Mouse (Mus musculus) olfactory bulb, adult 2 months (tissue): ENCODE measurements around the gene Nup93. TPM values are rescaled to one million over a fixed set of nuclear protein-coding genes. Genes with fewer than 3 reads are reported as not detected.

Experiments
- H3K27ac ChIP-seq: fragments of 200-500 bp; 2 replicates; pipeline ENCODE4 v1.5.1; 2012; ENCODE audit warnings: low read depth, low read length; ENCODE audit not compliant: insufficient read depth
- H3K4me1 ChIP-seq: fragments of 200-500 bp; 2 replicates; pipeline ENCODE4 v1.6.1; 2012; ENCODE audit warnings: low read length; ENCODE audit not compliant: control insufficient read depth, insufficient read depth
- H3K4me3 ChIP-seq: fragments of 200-500 bp; 2 replicates; pipeline ENCODE4 v1.5.1; 2012; ENCODE audit warnings: mild to moderate bottlenecking, low read depth, low read length, moderate library complexity; ENCODE audit not compliant: insufficient read depth
- CTCF ChIP-seq: fragments of 200-500 bp; IDR thresholded peaks from 2 replicates; pipeline ENCODE4 v1.5.1; 2012; ENCODE audit warnings: low read depth, mild to moderate bottlenecking, low read length, moderate library complexity; ENCODE audit not compliant: insufficient read depth
- POLR2A ChIP-seq: fragments of 200-500 bp; IDR thresholded peaks from 2 replicates; pipeline ENCODE4 v1.6.1; 2012; ENCODE audit warnings: mild to moderate bottlenecking, low read depth, low read length, moderate library complexity; ENCODE audit not compliant: insufficient read depth
- WGBS: fragments of 180-500 bp; shearing (Covaris S2); methylation state at CpG from one replicate; pipeline ENCODE4 v1.1.7; 2018; 5-methylcytosine and 5-hydroxymethylcytosine counted together
- polyA plus RNA-seq: library from polyadenylated mRNA; stranded (reverse); fragments of >200 nt; gene quantifications from 2 replicates; pipeline ENCODE4 v1.2.4, GENCODE M21; 2012; ENCODE audit warnings: low replicate concordance; ENCODE audit not compliant: missing spikeins, insufficient read depth, insufficient read length

Gene Nup93
- polyA plus RNA-seq, 1 experiment: not detected

DNA sequence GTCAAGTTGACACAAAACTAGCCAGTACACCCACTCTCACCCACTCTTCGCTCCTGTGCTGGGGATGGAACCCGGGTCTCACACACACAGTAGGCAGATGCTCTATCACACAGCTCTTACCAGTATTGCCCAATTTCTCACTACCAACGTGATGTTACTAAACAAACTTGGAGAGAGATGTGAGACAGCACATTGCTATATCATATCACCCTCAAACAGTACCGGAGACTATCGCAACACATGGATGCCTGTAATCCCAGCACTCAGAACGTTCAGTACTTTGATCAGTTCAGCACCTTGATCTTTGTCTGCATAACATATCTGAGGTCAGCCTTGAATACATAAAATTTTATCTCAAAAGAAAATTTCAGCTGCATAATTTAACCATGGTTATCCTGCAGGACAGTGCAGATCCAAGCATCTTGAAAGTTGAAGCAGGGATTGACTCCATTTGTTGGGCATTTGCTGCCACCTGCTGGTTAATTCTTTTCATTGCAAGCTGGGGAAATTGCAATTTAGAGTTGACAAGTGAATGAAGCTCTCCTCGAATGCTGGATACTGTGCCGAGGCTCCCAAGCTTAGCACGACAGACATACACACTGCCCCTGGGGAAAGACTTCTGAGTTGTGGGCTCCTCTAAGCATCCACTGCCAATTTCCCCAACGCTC lies 15.0 kb upstream of the Nup93 start:
- WGBS: 42% methylated on average over 10 of the region's 10 CpGs
- H3K4me1 ChIP-seq: peaks cover 2% of the 10 kb centered on the region; the same call in 1 of the 2 replicates
- H3K4me3 ChIP-seq: no peak overlapping the region
- no peak overlapping the region for H3K27ac ChIP-seq
- TF ChIP-seq CTCF: peak; percentile 22; the same call in 1 of the 2 replicates
- no peak for TF ChIP-seq POLR2A

DNA sequence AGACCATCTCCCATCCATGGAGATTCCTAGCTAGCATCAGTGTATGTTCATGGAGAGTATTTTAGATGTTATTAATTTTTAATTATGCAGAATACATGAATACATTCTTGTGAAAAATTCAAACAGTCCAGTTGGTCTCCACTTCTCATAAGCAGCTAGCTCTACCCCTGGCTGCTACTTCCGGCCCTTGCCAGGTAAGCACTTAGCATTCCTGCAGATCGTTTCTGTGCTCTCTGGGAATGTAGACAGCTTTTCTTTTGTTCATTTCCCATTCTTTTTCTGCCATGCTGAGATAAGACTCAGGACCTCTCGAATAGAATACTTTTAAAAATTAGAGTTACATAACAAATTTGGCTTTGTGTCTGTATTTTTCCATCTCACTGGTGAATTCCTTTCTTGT lies 10.3 kb upstream of the Nup93 start:
- 76% methylated on average over 3 of the region's 3 CpGs for WGBS
- peaks cover 2% of the 10 kb centered on the region; the same call in 1 of the 2 replicates for H3K4me1 ChIP-seq
- no peak overlapping the region for H3K4me3 ChIP-seq
- TF ChIP-seq POLR2A (no peak), CTCF (no peak)
- H3K27ac ChIP-seq: no peak overlapping the region

DNA sequence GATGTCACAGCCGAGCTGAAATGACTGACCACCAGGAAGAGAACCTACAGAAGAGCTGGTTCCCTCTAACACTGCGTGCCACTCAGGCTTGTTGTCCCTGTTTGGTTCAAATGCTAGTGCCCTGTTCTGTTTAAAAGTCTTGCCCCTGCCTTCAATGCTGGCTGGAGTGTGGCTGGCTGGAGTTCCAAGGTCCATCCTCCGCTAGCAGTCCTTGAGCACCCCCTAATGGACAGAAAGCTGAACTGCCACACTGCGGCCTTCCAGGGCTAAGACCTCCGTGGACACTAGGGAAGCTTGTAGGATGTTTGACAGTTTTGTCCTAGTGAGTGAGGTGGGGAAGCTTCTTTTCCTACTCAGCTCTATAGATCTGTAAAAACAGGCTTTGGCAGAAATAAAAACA lies 8.6 kb upstream of the Nup93 start:
- H3K4me1 ChIP-seq: peaks cover 2% of the 10 kb centered on the region
- H3K4me3 ChIP-seq: no peak overlapping the region
- 24% methylated on average over 5 of the region's 5 CpGs for WGBS
- TF ChIP-seq CTCF (peak; percentile 81), POLR2A (no peak)
- H3K27ac ChIP-seq: no peak overlapping the region

DNA sequence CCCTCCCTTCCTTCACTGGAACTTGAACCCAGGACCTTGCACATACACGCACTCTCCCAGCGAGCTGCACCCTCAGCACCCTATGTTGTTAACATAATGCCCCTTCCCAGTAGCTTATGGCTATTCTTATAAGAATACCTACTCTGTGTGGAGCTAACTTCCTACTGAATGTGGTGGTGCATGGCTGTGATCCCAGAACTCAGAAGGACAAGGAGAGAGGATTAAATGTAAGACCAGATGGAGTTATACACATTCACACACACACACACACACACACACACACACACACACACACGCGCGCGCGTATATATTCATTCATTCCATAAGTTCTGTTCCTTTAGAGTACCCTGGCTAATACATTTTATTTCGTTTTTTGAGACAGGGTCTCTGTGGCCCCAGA lies 8.1 kb upstream of the Nup93 start:
- H3K4me1 ChIP-seq: peaks cover 2% of the 10 kb centered on the region
- 86% methylated on average over 8 of the region's 8 CpGs for WGBS
- TF ChIP-seq CTCF (no peak), POLR2A (no peak)
- no peak overlapping the region for H3K27ac ChIP-seq
- H3K4me3 ChIP-seq: no peak overlapping the region

DNA sequence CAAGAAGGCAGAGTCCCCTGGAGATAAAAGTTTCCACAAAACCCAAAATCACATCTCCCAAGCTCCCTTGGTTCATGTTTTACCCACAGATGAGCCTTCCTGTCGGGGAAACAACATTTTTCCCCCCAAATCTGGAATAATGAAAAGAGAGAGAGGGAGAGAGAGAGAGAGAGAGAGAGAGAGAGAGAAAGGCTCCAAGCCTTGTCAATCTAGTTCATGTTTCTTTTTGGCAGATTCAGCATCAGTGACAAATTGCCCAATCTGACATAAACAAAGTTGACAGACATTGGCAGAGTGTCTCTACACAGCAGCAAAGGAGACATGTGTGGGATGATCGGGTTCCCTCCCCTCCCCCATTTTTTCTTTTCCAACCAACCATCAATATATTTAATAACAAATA lies 6.9 kb upstream of the Nup93 start:
- H3K4me1 ChIP-seq: peaks cover 2% of the 10 kb centered on the region
- TF ChIP-seq CTCF (no peak), POLR2A (no peak)
- H3K27ac ChIP-seq: no peak overlapping the region
- H3K4me3 ChIP-seq: no peak overlapping the region
- 68% methylated on average over 2 of the region's 2 CpGs for WGBS

DNA sequence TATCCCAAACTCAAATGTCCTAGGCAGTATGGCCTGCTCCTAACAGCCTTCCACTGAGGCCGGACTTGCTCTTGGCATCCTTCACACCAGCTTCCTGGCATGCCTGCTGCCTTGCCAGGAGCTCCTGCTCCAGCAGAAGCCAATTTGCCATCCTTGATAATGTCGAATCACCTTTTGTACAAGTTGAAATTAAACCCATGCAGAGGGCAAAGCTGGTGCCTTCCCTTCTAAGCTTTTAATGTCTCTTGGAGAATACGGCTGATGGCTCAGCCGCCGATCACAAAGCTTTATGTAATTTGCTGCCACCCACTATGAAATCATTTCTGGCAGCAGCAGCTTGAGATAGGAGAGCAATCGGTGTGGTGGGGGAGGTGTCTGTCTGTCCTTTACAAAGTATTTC lies 4.7 kb upstream of the Nup93 start:
- Histone ChIP-seq H3K4me1 (peaks cover 2% of the 10 kb centered on the region), H3K4me3 (no peak overlapping the region), H3K27ac (peak overlapping the region; percentile 22)
- TF ChIP-seq CTCF: no peak
- no peak for TF ChIP-seq POLR2A
- WGBS: 27% methylated on average over 6 of the region's 6 CpGs

DNA sequence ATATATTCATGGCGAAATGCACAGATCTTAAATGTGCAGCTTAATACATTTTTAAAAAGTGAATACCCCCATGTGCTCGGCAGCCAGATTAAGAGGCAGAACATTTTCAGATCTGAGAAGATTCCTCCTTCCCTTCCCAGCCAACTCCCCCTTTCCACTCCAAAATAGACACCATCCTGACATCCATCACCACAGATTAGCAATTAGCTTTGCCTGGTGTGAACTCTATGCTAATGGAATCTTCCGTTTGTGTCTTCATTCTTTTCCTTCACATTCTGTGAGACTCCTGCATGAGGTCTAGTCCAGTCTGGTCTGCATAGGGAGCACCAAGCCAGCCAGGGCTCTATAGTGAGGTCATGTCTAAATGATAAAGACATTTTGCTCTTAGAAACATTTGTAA lies 4.1 kb upstream of the Nup93 start:
- Histone ChIP-seq H3K27ac (0 out of 2 replicates have a peak overlapping the region, but pooled peaks have one; percentile 32), H3K4me1 (peaks cover 2% of the 10 kb centered on the region), H3K4me3 (no peak overlapping the region)
- 31% methylated on average over 3 of the region's 3 CpGs for WGBS
- TF ChIP-seq POLR2A (no peak), CTCF (no peak)

DNA sequence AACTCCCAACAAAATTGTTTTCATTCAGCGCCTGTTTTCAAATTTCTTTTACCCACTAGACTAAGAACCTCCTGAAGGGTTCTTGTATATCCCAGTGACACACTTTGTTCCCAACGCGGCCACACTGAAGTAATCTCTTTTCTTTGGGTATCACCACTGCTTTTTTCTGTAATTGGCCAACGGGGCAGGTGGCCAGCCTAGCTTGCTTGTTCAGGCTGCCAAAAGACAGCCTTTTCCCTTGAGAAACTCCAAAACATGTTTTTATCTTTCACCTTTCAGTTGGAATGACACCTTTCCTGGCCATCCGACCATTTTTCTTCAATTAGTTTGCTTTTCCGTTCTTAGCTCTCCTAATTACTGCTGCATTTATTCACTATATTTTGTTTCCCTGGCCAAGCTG lies 545 bp upstream of the Nup93 start:
- TF ChIP-seq POLR2A (no peak), CTCF (no peak)
- WGBS: 16% methylated on average over 6 of the region's 6 CpGs
- peak overlapping the region; percentile 68 for H3K27ac ChIP-seq
- peaks cover 11% of the 10 kb centered on the region for H3K4me1 ChIP-seq
- H3K4me3 ChIP-seq: peak overlapping the region; percentile 43

DNA sequence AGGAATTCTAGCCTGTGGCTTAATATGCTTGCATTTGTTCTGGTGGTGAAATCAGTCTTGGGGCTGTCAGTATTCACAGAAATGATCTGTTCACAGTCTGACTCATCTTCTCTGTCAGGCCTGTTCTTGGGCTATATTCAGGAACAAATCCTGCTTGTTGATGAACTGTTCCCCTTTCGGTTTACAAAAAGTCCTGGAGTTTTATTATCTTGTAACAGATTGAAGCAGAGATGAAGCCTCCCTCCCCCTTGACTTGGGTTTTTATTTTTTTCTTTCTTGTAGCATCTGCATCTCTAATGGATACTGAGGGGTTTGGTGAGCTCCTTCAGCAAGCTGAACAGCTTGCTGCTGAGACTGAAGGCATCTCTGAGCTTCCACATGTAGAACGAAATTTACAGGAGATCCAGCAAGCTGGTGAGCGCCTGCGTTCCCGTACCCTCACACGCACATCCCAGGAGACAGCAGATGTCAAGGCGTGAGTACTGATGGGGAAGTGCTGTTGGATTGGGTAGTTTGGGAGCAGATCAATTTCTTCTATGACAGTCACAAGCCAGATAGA lies 13.1 kb downstream of the Nup93 start:
- 87% methylated on average over 7 of the region's 7 CpGs for WGBS
- no peak for TF ChIP-seq POLR2A
- no peak for TF ChIP-seq CTCF
- Histone ChIP-seq H3K4me1 (peaks cover 2% of the 10 kb centered on the region; the same call in 1 of the 2 replicates), H3K4me3 (no peak overlapping the region), H3K27ac (no peak overlapping the region)

DNA sequence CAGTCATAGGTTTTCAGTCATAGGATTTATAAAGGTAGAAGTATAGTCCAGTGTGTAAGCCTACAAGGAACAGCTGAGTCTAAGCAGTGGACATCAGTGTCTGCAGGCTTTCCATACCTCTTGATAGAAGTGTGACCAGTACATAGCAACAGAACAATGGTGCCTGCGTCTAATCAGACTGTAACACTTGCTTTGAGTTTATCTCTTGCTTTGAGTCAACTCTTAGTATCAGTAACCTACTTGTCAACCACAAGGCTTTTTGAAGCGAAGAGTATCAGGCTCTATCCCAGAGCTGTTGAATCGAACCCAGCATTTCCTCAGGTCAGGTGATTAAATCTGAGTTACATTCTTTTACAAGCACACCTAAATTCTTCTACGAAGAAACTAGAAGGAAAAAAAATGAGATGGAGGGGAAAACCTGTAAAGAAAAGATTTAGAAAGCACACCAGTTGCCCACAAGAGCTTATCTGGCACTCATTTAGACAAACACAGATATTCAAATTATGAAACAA lies 25.9 kb downstream of the Nup93 start:
- TF ChIP-seq CTCF (no peak), POLR2A (no peak)
- Histone ChIP-seq H3K27ac (no peak overlapping the region), H3K4me1 (no peaks in the 10 kb centered on the region), H3K4me3 (no peak overlapping the region)
- WGBS: 94% methylated on average over 4 of the region's 4 CpGs
